Mouse (Mus musculus): ENCODE measurements around the gene Smurf2.

Smurf2 gene

DNA sequence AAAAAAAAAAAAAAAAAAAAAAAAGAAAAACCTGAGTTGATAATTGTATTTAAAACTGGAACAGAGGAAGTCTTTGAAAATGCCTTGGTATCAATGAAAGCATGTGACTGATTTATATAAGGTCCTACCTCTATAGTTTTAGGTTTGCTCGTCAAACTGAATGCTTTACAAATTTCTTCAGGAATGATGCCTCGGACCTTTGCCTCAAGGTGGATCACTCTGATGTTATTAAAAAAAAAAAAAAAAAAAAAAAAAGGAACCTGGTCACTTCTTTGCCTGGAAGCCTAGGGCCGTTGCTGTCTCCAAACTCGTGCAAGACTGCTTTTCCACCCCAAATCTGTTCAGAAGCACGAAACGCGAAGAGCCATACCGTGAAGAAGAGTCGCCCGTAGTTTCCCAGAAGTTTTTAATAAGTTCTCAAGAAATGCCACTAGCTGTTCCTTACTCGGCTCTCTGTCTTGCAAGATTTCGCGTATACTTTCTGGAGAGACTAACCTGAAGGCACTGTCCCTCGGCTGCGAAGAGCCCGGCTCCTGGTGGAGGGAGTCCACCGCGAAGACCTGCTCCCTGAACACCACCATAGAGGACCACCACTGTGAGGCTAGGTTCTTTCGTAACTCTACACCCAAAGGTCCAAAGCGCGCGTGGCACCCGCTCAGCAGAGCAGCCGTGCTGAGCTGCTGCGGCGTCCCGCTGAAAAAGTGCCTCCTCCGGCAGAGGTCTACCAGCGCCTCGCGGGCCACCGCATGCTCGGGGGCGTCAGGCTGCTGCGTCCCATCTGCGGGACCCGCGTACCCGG lies 141.7 kb downstream of the Smurf2 start:
- DNase-seq (ENCODE audit: low spot score in 2 of 2), result no peak

DNA sequence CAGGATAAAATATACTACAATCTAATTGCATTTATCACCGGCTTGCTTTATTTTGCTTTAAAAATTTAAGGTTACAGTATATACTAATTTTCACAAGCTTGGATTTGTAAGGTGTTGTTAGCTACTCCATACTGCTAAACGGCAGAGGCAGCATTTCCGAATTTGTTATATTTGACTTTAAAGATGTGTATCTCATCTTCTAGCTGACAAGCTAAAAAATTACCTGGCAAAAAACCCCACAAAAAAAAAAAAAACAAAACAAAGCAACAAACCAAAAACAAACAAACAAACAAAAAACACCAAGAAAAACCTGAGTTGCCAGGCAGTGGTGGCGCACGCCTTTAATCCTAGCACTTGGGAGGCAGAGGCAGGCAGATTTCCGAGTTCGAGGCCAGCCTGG lies 142.4 kb downstream of the Smurf2 start:
- DNase-seq (ENCODE audit: low spot score in 2 of 2), result no peak

DNA sequence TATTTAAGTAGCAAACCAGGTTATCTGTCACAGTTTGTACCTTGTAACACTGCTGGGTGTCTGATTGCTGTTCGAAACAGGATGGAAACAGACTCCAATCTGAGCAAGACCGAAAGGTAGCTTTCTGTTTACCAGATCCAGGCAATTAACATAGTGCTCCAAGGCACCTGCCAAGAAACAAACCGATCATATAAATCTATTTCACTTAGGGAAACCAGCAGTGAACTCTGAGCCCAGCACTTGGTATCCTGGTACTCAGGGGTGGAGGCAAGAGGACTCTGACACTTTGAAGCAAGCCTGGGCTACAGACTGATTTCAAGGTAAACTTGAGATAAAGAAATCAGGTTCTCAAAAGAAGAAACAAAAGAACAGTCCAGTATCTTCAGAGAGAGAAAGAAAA lies 143.1 kb downstream of the Smurf2 start:
- no peak for DNase-seq (ENCODE audit: low spot score in 2 of 2)

DNA sequence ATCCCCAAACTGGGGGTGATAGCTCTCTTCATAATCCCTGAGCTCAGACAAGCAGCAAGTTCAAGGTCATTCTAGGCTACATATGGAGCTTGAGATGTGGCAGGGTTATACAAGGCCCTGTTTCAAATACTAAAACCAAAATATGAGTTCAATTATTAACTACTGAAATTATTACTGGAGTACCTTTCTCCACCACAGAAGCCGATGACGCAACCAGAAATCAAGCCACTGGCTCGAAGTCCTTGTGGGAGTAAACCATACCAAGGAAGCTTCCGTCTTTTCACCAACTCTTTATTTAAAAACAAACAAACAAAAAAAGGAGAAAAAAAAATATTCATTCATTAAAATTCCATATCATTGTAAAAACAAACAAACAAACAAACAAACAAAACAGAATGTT lies 143.6 kb downstream of the Smurf2 start:
- no peak for DNase-seq (ENCODE audit: low spot score in 2 of 2)

DNA sequence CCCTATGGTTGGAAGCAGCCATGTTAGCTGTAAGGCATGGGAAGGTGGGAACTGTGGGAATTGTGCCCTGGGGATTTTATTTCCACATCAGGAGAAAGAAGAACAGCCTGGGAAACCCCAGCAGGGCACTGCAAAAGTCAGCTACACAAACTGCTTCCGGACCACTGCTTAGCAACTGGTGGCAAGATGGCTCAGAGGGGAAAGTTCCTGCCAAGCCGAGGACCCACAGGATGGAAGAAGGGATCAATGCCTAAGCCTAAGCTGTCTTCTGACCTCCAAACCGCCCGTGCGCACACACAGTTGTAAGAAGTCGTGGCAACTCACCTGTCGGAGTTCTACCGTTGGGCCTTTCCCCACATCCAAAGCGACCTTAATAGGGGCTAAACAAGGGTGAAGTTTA lies 147.5 kb downstream of the Smurf2 start:
- no peak for DNase-seq (ENCODE audit: low spot score in 2 of 2)

GRCm38 (mm10) chr11:106770195-106770974 lies 150.1 kb downstream of the Smurf2 start:
- DNase-seq (ENCODE audit: low spot score in 2 of 2), result peak in 1 of 2 experiments; percentile 54

Data from spleen, postnatal 36 days (tissue).